Mouse (Mus musculus) embryonic facial prominence, embryonic 12.5 days (tissue): ENCODE results near the gene Lekr1. TPM values are rescaled to one million over a fixed set of nuclear protein-coding genes. Genes with fewer than 3 reads are reported as not detected.
A peak's percentile ranks its signal among the peaks of the same experiment; 100 is the strongest.

Source experiments
- ATAC-seq: fragments of 200-750 bp; cut with Nextera tagmentation; 2 replicates; pipeline ENCODE4 v1.8.0; 2017; ENCODE audit not compliant: insufficient number of reproducible peaks, insufficient read depth, low FRiP score, low TSS enrichment
- H3K27ac ChIP-seq: fragments of 300-500 bp; sonication (generic); 2 replicates; pipeline ENCODE4 v1.5.1; 2016; ENCODE audit warnings: mild to moderate bottlenecking
- H3K27me3 ChIP-seq: fragments of 300-500 bp; sonication (generic); 2 replicates; pipeline ENCODE4 v1.6.1; 2016; ENCODE audit warnings: mild to moderate bottlenecking, moderate library complexity
- H3K36me3 ChIP-seq: fragments of 300-500 bp; sonication (generic); 2 replicates; pipeline ENCODE4 v1.6.1; 2016; ENCODE audit warnings: mild to moderate bottlenecking
- H3K4me1 ChIP-seq: fragments of 300-500 bp; sonication (generic); 2 replicates; pipeline ENCODE4 v1.6.1; 2016
- H3K4me2 ChIP-seq: fragments of 300-500 bp; sonication (generic); replicated peaks from 2 replicates; pipeline ENCODE4 v1.6.1; 2016; ENCODE audit warnings: mild to moderate bottlenecking, moderate library complexity
- H3K4me3 ChIP-seq: fragments of 300-500 bp; sonication (generic); 2 replicates; pipeline ENCODE4 v1.5.1; 2016; ENCODE audit warnings: mild to moderate bottlenecking
- H3K9ac ChIP-seq: fragments of 300-500 bp; sonication (generic); 2 replicates; pipeline ENCODE4 v1.6.1; 2016; ENCODE audit warnings: mild to moderate bottlenecking, moderate library complexity
- H3K9me3 ChIP-seq: fragments of 300-500 bp; sonication (generic); 2 replicates; pipeline ENCODE4 v1.6.1; 2016; ENCODE audit warnings: mild to moderate bottlenecking, moderate library complexity
- WGBS: fragments of 180-500 bp; shearing (Covaris S2); methylation state at CpG from one replicate; pipeline ENCODE4 v1.1.7; 2016; 5-methylcytosine and 5-hydroxymethylcytosine counted together
- microRNA-seq: library from miRNA; unstranded; fragments of <30 nt; microRNA quantifications from one replicate; pipeline ENCODE4, GENCODE M21; 2017
- polyA plus RNA-seq: library from polyadenylated mRNA; unstranded; fragments of >200 nt; fragmentation: Nextera tagmentation; extraction: Ambion mirVana; gene quantifications from 2 replicates; pipeline ENCODE4 v1.2.1, GENCODE M21; 2016

Lekr1 gene
- polyA plus RNA-seq, 1 experiment from 2014 or later, result 9.6 TPM

- Histone ChIP-seq H3K9ac (no peak overlapping the region), H3K27ac (no peak overlapping the region), H3K36me3 (no peaks in the 10 kb centered on the region), H3K27me3 (0 out of 2 replicates have a peak, but pooled peaks cover 11% of the 10 kb centered on the region), H3K4me1 (peaks cover 27% of the 10 kb centered on the region), H3K4me3 (no peak overlapping the region), H3K4me2 (peak overlapping the region; percentile 26), H3K9me3 (no peaks in the 10 kb centered on the region)
- peak; percentile 70 for ATAC-seq
- 3% methylated on average over 11 of the region's 11 CpGs for WGBS
Observed at GRCm38 (mm10) chr3:65863297-65863696, 197.3 kb downstream of the Lekr1 start.

DNA sequence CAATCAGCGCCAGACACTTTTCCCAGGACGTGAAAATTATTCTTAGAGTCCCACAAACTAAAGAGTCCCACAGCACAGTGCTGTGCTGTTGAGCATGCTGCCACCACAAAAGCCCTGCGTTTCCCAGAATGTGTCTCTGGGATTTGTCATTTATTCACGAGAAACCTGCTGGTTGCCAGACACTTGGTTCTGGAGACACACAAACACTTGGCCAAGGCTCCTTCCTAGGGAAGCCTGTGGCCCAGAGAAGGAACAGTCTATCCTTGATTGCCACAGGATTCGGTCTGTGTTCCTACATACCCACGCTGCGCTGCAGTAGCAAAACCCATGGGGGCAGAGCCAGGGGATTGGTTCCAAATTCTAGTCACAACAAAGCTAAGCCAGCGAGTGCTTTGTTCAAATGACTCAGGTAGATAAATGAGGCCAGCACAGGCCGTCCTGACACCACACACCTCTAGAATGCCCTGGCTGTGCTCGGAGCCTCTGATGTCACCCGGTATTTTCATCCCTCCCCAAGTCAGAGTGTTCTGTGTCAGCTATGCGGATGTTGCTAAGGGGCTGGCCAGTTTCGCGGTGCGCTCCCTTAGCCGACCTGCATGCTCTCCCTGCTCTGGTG is 197.8 kb downstream of the Lekr1 start:
- Histone ChIP-seq H3K27ac (no peak overlapping the region), H3K36me3 (no peaks in the 10 kb centered on the region), H3K4me1 (peaks cover 21% of the 10 kb centered on the region), H3K9me3 (no peaks in the 10 kb centered on the region), H3K27me3 (0 out of 2 replicates have a peak, but pooled peaks cover 11% of the 10 kb centered on the region), H3K4me3 (no peak overlapping the region), H3K4me2 (peak overlapping the region; percentile 26), H3K9ac (no peak overlapping the region)
- no peak for ATAC-seq
- 50% methylated on average over 16 of the region's 16 CpGs for WGBS

DNA sequence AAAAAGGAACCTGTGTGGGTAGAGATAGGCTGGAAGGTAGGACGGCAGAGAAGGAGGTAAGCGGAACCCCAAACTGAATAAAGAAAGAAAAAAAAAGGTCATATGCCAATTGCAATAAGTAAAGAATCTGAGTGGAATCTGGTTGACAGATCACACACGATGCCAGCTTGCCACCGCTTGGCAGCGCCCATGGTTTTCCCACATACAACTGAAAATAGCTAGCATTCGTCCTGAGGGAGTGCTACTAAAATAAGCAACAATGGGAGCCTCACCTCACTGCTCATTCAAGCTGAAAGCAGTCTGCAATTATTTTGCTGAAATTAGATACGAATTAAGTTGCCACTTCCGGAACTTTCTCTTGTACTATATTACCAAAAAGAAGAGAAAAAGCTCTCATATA is 202.9 kb downstream of the Lekr1 start:
- Histone ChIP-seq H3K9ac (no peak overlapping the region), H3K27ac (no peak overlapping the region), H3K36me3 (no peaks in the 10 kb centered on the region), H3K4me1 (peaks cover 15% of the 10 kb centered on the region), H3K27me3 (0 out of 2 replicates have a peak, but pooled peaks cover 6% of the 10 kb centered on the region), H3K4me3 (no peak overlapping the region), H3K4me2 (no peak overlapping the region), H3K9me3 (no peaks in the 10 kb centered on the region)
- WGBS, result 86% methylated on average over 8 of the region's 8 CpGs
- no peak for ATAC-seq

DNA sequence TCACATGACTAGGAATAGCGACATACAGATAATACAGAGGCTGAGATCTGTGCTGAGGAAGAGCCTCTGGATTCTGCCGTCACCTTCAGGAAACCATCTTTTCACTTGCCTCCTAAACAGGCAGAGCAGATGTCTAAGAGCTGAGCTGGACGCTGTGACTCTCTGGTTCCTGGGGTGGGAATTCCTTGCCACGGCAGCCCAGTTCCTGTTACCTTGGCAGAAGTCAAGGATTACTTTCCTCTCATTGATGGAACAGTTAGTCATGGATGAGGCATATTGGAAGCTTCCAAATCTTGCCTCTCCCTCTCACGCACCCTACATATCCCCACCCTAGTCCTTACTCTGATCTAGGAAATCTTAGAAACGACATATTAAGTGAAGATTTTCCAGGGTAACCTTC is 203.7 kb downstream of the Lekr1 start:
- Histone ChIP-seq H3K4me2 (no peak overlapping the region), H3K27ac (no peak overlapping the region), H3K9ac (no peak overlapping the region), H3K4me3 (no peak overlapping the region), H3K36me3 (no peaks in the 10 kb centered on the region), H3K27me3 (0 out of 2 replicates have a peak, but pooled peaks cover 2% of the 10 kb centered on the region), H3K9me3 (no peaks in the 10 kb centered on the region), H3K4me1 (peaks cover 15% of the 10 kb centered on the region)
- 70% methylated on average over 6 of the region's 6 CpGs for WGBS
- no peak for ATAC-seq

DNA sequence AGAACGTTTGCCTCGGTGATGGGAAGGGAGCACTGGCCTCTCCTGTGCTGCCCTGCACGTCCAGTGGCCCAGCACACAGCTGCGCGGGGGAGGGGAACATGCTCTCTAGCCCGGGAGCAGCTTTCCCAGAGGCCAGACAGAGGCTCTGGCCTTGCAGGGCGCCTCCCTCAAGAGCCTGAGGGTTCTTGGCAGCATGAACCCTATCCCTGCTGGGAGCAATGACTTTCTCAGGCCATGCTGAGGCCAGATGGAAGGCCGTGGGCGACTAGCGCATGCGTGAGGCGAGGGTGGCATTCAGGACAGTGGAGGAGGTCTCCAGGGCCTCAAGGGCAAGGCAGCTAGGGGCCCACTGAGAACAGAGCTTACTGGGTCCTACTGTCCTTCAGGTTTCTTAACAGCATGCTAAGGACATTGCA is 205.2 kb downstream of the Lekr1 start:
- Histone ChIP-seq H3K4me2 (peak overlapping the region; percentile 16; the same call in 1 of the 2 replicates), H3K27ac (0 out of 2 replicates have a peak overlapping the region, but pooled peaks have one; percentile 31), H3K9me3 (no peaks in the 10 kb centered on the region), H3K9ac (peak overlapping the region; percentile 29; the same call in 1 of the 2 replicates), H3K4me1 (peaks cover 15% of the 10 kb centered on the region), H3K27me3 (no peaks in the 10 kb centered on the region), H3K36me3 (no peaks in the 10 kb centered on the region), H3K4me3 (no peak overlapping the region)
- peak; percentile 84 for ATAC-seq
- 7% methylated on average over 12 of the region's 12 CpGs for WGBS

DNA sequence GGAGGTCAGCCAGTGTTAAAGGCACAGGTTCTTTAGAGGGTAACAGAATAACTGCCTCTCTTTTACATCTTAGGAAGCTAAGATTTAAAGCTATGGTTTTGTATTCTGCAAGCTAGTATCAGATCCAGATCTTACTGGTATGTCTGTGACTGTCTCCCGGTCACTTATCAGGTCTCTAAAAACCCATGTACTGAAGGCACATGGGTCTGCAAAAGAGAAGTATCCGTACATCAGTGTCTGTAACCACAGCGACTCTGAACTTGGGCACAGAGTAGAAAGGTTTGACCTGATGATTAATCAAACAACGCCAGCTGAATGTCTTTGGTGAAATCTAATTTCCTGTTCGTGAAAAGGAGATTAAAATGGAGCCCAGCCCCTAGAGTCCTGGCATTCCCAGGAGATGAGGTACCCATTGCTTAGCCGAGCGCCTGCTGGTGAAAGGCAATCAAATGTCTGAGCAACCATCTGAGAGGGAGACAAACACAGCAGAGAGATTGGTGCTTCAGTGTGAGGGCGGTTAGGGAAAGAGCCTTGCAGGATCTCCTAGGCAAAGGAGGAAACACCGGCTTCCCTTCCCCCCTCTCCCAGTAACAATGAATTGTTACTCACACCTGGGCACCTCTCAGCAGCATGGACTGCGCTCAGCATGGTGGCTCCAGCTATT is 205.7 kb downstream of the Lekr1 start:
- H3K4me3 ChIP-seq, result no peak overlapping the region
- H3K27me3 ChIP-seq, result no peaks in the 10 kb centered on the region
- no peak overlapping the region for H3K9ac ChIP-seq
- 0 out of 2 replicates have a peak overlapping the region, but pooled peaks have one; percentile 31 for H3K27ac ChIP-seq
- no peaks in the 10 kb centered on the region for H3K9me3 ChIP-seq
- 37% methylated on average over 10 of the region's 10 CpGs for WGBS
- H3K4me2 ChIP-seq, result no peak overlapping the region
- no peaks in the 10 kb centered on the region for H3K36me3 ChIP-seq
- no peak for ATAC-seq
- peaks cover 15% of the 10 kb centered on the region for H3K4me1 ChIP-seq

DNA sequence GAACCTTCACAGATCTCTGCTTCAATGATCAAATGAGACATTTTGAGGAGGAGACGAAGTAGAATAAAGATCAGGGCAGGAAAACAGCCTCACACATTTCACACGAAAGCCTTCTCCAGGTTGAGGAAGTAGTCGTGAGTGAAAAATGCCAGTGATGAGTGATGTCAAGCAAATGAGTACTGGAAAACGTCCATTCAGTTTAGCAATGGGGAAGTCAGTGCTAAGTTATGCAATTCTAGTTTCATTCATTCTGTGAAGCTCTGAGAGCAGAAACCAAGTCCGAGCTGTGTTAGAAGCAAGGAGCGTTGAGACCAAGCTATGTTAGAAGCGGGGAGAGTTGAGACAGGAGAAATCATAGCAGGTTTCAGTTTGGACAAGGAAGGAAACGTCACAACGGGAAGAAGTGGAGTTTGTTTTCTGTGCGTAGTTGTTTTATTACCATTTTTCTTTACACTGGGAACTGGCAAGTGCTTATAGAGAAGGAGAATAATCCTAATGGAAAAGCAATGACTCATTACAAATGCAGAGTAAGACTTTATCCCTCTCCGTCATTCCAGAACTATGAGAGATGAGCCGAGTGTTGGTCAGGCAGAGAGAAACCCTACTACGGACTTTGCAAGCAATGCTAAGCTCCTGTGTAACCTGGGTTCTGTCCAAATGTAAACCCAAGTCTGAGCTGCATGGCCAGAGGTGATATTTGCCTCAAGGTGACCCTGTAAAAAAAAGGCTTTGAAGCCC is 207.2 kb downstream of the Lekr1 start:
- H3K27ac ChIP-seq, result no peak overlapping the region
- no peak overlapping the region for H3K4me2 ChIP-seq
- H3K9ac ChIP-seq, result no peak overlapping the region
- peaks cover 15% of the 10 kb centered on the region for H3K4me1 ChIP-seq
- H3K9me3 ChIP-seq, result no peaks in the 10 kb centered on the region
- H3K4me3 ChIP-seq, result no peak overlapping the region
- WGBS, result 80% methylated on average over 13 of the region's 13 CpGs
- H3K36me3 ChIP-seq, result no peaks in the 10 kb centered on the region
- no peaks in the 10 kb centered on the region for H3K27me3 ChIP-seq
- ATAC-seq, result no peak

Small RNA genes lying within 50 kb of the gene (microRNA-seq; reads per million reads assigned to microRNA genes)
- not detected for gene Mir8120

Other genes with a start within 250 kb of the Lekr1 start
- gene Tiparp, start 137.8 kb upstream of the Lekr1 start, polyA plus RNA-seq, result 34.8 and 37.8 TPM in 2 replicates